Mouse (Mus musculus): ENCODE results near the gene Olfr777.
"Not testable (repeated sequence)": the region's sequence is repeated elsewhere in the genome, so short reads cannot be mapped to it uniquely, and the experiment has no call there.

Olfr777 gene

GRCm38 (mm10) chr10:129271081-129271535, at the start of gene Olfr777:
Gene Olfr777, minus strand, starts transcription at chr10:129271485.
- DNase-seq (ENCODE audit: low read depth, low spot score), result no peak

- DNase-seq (ENCODE audit: low read depth, low spot score), result no peak
Observed at GRCm38 (mm10) chr10:129317817-129318216, 46.5 kb upstream of the Olfr777 start, which contains the start of gene Olfr780. Gene Olfr780, plus strand, starts transcription at chr10:129318117.

GRCm38 (mm10) chr10:129313521-129313920, 42.2 kb upstream of the Olfr777 start:
- DNase-seq (ENCODE audit: low read depth, low spot score), result not testable (repeated sequence)

- not testable (repeated sequence) for DNase-seq (ENCODE audit: low read depth, low spot score)
Observed at GRCm38 (mm10) chr10:129312973-129313372, 41.7 kb upstream of the Olfr777 start.

GRCm38 (mm10) chr10:129258827-129259226, 12.5 kb downstream of the Olfr777 start, which contains the start of gene Olfr776:
Gene Olfr776, plus strand, starts transcription at chr10:129259127.
- DNase-seq (ENCODE audit: low read depth, low spot score), result no peak

- no peak for DNase-seq (ENCODE audit: low read depth, low spot score)
Observed at GRCm38 (mm10) chr10:129248112-129248511, 23.2 kb downstream of the Olfr777 start, which contains the start of gene Olfr775. Gene Olfr775, plus strand, starts transcription at chr10:129248412.

- DNase-seq (ENCODE audit: low read depth, low spot score), result no peak
Observed at GRCm38 (mm10) chr10:129235904-129236303, 35.4 kb downstream of the Olfr777 start, which contains the start of gene Olfr774. Gene Olfr774, plus strand, starts transcription at chr10:129236204.

GRCm38 (mm10) chr10:129230737-129231136, 40.5 kb downstream of the Olfr777 start:
- no peak for DNase-seq (ENCODE audit: low read depth, low spot score)

Data from ZHBTc4 (cell line).